Mouse (Mus musculus): ENCODE results near the gene Diablo.

GRCm38 (mm10) chr5:123533801-123534200 lies 9.8 kb upstream of the Diablo start:
- TF ChIP-seq CTCF (IDR thresholded peaks at IDR 0.05; ENCODE audit: low read depth): no peak
- no peak for TF ChIP-seq EP300 (IDR thresholded peaks at IDR 0.05; ENCODE audit: low read depth)

All from heart, postnatal 0 days (tissue).